Mouse (Mus musculus) neural tube, embryonic 11.5 days (tissue): ENCODE results near the gene Wasf2. TPM values are rescaled to one million over a fixed set of nuclear protein-coding genes. Genes with fewer than 3 reads are reported as not detected.

Source experiments
- ATAC-seq: fragments of 200-750 bp; cut with Nextera tagmentation; 2 replicates; pipeline ENCODE4 v1.8.0; 2017; ENCODE audit warnings: moderate number of reproducible peaks, mild to moderate bottlenecking, moderate TSS enrichment, moderate library complexity; ENCODE audit not compliant: insufficient read depth, low FRiP score, low TSS enrichment
- DNase-seq: peaks from one replicate; pipeline ENCODE4 v3.0.0-alpha.2; 2015; ENCODE audit warnings: low spot score
- H3K27ac ChIP-seq: fragments of 300-500 bp; sonication (generic); 2 replicates; pipeline ENCODE4 v1.5.1; 2014; ENCODE audit warnings: low read depth, mild to moderate bottlenecking, low read length
- H3K27me3 ChIP-seq: fragments of 300-500 bp; sonication (generic); 2 replicates; pipeline ENCODE4 v1.6.1; 2014; ENCODE audit warnings: mild to moderate bottlenecking, low read length, mixed read lengths; ENCODE audit not compliant: control insufficient read depth, insufficient read depth
- H3K36me3 ChIP-seq: fragments of 300-500 bp; sonication (generic); 2 replicates; pipeline ENCODE4 v1.6.1; 2014; ENCODE audit warnings: mild to moderate bottlenecking, low read length, moderate library complexity, mixed read lengths; ENCODE audit not compliant: control insufficient read depth, insufficient read depth
- H3K4me1 ChIP-seq: fragments of 300-500 bp; sonication (generic); 2 replicates; pipeline ENCODE4 v1.6.1; 2014; ENCODE audit warnings: low read length, mixed read lengths; ENCODE audit not compliant: control insufficient read depth, insufficient read depth
- H3K4me2 ChIP-seq: fragments of 300-500 bp; sonication (generic); 2 replicates; pipeline ENCODE4 v1.6.1; 2014; ENCODE audit warnings: low read depth, mild to moderate bottlenecking, moderate library complexity
- H3K4me3 ChIP-seq: fragments of 300-500 bp; sonication (generic); 2 replicates; pipeline ENCODE4 v1.5.1; 2014; ENCODE audit warnings: low read depth, low read length
- H3K9ac ChIP-seq: fragments of 300-500 bp; sonication (generic); 2 replicates; pipeline ENCODE4 v1.6.1; 2014; ENCODE audit warnings: mild to moderate bottlenecking, low read length
- H3K9me3 ChIP-seq: fragments of 300-500 bp; sonication (generic); 2 replicates; pipeline ENCODE4 v1.6.1; 2016; ENCODE audit warnings: low read length; ENCODE audit not compliant: control insufficient read depth
- WGBS: fragments of 180-500 bp; shearing (Covaris S2); extraction: QIAGEN DNeasy Blood & Tissue Kit; methylation state at CpG from one replicate; pipeline ENCODE4 v1.1.7; 2014; 5-methylcytosine and 5-hydroxymethylcytosine counted together
- microRNA-seq: library from miRNA; unstranded; fragments of <30 nt; microRNA quantifications from one replicate; pipeline ENCODE4, GENCODE M21; 2016
- polyA plus RNA-seq: library from polyadenylated mRNA; unstranded; fragments of >200 nt; fragmentation: Nextera tagmentation; extraction: Ambion mirVana; gene quantifications from 2 replicates; pipeline ENCODE4 v1.2.1, GENCODE M21; 2014

Gene Wasf2
- polyA plus RNA-seq, 1 experiment from 2014 or later, result 33.0 TPM

DNA sequence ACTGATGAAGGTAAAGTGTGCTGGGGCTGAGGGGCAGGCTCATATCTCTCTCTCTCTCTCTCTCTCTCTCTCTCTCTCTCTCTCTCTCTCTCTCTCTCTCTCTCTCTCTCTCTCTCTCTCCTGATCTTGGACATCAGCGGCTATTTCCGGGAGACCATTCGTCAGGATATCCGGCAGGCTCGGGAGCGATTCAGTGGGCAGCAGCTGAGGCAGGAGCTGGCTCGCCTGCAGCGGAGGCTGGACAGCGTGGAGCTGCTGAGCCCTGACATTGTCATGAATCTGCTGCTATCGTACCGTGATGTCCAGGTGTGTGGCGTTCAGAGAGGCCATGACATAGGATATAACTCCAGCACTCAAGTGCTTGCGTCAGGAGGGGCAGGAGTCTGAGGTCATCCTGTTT lies 113.2 kb downstream of the Wasf2 start:
- Histone ChIP-seq H3K27me3 (peaks cover 26% of the 10 kb centered on the region), H3K4me3 (no peak overlapping the region), H3K9ac (no peak overlapping the region), H3K4me2 (no peak overlapping the region), H3K27ac (no peak overlapping the region), H3K36me3 (no peaks in the 10 kb centered on the region), H3K4me1 (peaks cover 6% of the 10 kb centered on the region; the same call in 1 of the 2 replicates), H3K9me3 (no peaks in the 10 kb centered on the region)
- DNase-seq (no peak), ATAC-seq (no peak)
- WGBS, result 47% methylated on average over 13 of the region's 13 CpGs

DNA sequence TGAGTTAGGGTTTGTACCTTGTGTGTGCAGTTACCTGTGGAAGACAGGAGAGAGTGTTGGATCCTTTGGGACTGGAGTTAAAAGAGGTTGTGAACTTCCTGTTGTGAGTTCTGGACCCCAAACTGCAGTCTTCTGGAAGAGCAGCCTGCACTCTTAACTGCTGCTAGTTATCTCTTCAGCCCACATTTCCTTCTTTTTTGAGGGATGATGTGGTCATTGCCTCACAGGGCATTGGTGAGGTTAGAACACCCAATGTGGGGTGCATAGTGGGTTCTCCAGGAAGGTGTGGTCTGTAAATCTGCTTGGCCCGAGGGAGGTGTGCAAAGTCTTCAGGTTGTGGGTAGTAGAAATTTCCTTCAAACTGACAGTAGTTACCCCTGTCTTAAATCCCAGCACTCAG lies 114.0 kb downstream of the Wasf2 start:
- H3K36me3 ChIP-seq, result no peaks in the 10 kb centered on the region

DNA sequence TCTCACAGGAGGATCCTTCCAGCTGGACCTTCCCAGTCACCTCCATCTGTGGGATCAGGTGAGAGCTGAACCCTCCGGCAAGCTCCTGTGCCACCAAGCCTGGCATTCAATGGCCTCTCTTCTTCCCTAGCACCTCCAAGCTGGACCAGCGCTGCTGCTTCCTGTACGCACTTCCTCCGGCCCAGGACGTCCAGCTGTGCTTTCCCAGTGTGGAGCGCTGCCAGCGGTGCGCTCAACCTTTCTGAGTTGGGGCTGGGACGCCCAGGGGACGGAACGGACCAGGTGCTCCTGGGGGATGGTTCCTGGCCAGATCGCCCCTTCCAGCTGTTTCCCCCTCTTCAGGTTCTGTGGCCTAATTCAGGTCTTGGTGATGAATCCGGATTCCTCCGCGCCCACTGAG lies 116.8 kb downstream of the Wasf2 start:
- Histone ChIP-seq H3K9ac (no peak overlapping the region), H3K4me1 (no peaks in the 10 kb centered on the region), H3K36me3 (no peaks in the 10 kb centered on the region), H3K9me3 (no peaks in the 10 kb centered on the region), H3K4me2 (no peak overlapping the region), H3K27ac (no peak overlapping the region), H3K27me3 (peaks cover 29% of the 10 kb centered on the region), H3K4me3 (no peak overlapping the region)
- DNase-seq (no peak), ATAC-seq (no peak)
- WGBS, result 28% methylated on average over 15 of the region's 15 CpGs

More for the DNA sequence above, 114.0 kb downstream of the Wasf2 start:
- H3K27ac ChIP-seq, result no peak overlapping the region
- no peak for DNase-seq
- WGBS, result 92% methylated on average over 1 of the region's 1 CpGs
- H3K9me3 ChIP-seq, result no peaks in the 10 kb centered on the region
- H3K4me2 ChIP-seq, result no peak overlapping the region
- peaks cover 26% of the 10 kb centered on the region for H3K27me3 ChIP-seq
- ATAC-seq, result no peak
- no peak overlapping the region for H3K4me3 ChIP-seq
- peaks cover 6% of the 10 kb centered on the region; the same call in 1 of the 2 replicates for H3K4me1 ChIP-seq
- H3K9ac ChIP-seq, result no peak overlapping the region

DNA sequence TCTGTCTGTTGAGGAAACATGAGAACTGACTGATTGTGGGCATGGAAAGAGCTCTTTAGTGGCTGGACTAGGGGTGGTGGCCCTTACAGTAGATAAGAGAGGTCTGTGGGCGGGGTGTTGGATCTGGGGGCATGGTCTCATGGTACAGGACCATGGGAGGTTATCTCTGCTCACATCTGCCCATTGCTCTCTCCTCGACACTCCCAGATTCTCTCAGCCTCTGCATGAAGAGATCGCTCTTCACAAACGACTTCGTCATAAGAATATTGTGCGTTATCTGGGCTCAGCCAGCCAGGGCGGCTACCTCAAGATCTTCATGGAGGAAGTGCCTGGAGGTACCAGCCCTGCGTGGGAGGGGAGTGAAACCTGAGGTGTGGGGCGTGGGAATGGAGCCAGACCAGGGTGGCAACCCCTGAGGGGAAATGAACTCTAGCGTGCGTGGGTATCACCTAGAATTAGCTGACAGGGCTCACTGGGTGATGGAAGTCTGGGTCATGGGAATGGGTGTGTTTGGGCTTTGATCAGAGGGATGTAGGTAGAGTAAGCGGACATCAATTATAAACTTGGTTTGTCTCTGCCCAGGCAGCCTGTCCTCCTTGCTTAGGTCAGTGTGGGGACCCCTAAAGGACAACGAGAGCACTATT lies 117.6 kb downstream of the Wasf2 start:
- Histone ChIP-seq H3K4me2 (no peak overlapping the region), H3K9me3 (no peaks in the 10 kb centered on the region), H3K27me3 (peaks cover 26% of the 10 kb centered on the region), H3K9ac (no peak overlapping the region), H3K4me3 (no peak overlapping the region), H3K27ac (no peak overlapping the region), H3K4me1 (no peaks in the 10 kb centered on the region), H3K36me3 (no peaks in the 10 kb centered on the region)
- ATAC-seq (no peak), DNase-seq (no peak)
- 81% methylated on average over 13 of the region's 13 CpGs for WGBS

Small RNA genes lying within 50 kb of the gene (microRNA-seq; reads per million reads assigned to microRNA genes)
- gene Mir7017, result 1.0 reads per million

Other genes with a start within 250 kb of the Wasf2 start
- gene Stx12, start 246.0 kb upstream of the Wasf2 start, polyA plus RNA-seq, result 96.1 and 103 TPM in 2 replicates
- 28.2 and 28.4 TPM in 2 replicates for gene Fam76a, start 207.9 kb upstream of the Wasf2 start, polyA plus RNA-seq
- 0.09 and 0.24 TPM in 2 replicates for gene Fgr, start 156.4 kb upstream of the Wasf2 start, polyA plus RNA-seq
- gene Ahdc1, start 119.2 kb upstream of the Wasf2 start, polyA plus RNA-seq, result 6.1 and 7.2 TPM in 2 replicates
- gene Cd164l2, start 81.6 kb downstream of the Wasf2 start, polyA plus RNA-seq, result 0.32 and 0.62 TPM in 2 replicates
- gene Gpr3, start 82.0 kb downstream of the Wasf2 start, polyA plus RNA-seq, result 0.45 and 0.49 TPM in 2 replicates
- gene Map3k6, start 110.3 kb downstream of the Wasf2 start, polyA plus RNA-seq, result 1.5 and 2.7 TPM in 2 replicates
- gene Sytl1, start 132.6 kb downstream of the Wasf2 start, polyA plus RNA-seq, result 1.2 and 1.4 TPM in 2 replicates
- gene Tmem222, start 147.3 kb downstream of the Wasf2 start, polyA plus RNA-seq, result 79.0 and 91.0 TPM in 2 replicates
- gene Wdtc1, start 223.0 kb downstream of the Wasf2 start, polyA plus RNA-seq, result 26.4 and 27.0 TPM in 2 replicates
- gene Slc9a1, start 239.2 kb downstream of the Wasf2 start, polyA plus RNA-seq, result 6.9 TPM in 2 replicates